8 mouse cellular contexts compared by ENCODE assay signal in the genomic region with DNA sequence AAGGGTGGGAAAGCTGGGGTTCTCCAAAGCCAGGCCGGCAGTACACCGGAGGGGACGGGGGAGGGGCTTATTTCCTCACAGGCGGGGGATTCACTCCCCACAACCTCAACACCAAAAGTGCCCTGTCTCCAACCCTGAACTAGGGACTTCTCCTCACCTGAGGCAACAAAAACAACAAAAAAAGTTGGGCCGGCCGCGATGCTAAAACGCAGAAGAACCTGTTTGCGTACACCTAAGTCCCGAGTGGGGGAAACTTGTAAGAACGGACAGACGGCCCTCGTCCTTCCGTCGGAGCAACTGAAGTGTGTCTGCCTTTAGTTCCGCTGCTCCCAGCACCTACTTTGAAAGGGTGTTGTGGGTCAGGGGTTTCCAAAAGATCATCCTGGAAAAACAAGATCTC. TPM values are rescaled to one million over a fixed set of nuclear protein-coding genes. Genes with fewer than 3 reads are reported as not detected.
DNase-seq lines count a peak whose midpoint lies in the region; ATAC-seq lines count a peak whose summit lies in the region.

No protein-coding gene starts in this region.

- no peaks in the 10 kb centered on the region for H3K4me1 ChIP-seq in hindbrain, embryonic 14.5 days (replicated peaks; ENCODE audit: control insufficient read depth, insufficient read depth, low read length)

- H3K36me3 ChIP-seq in hindbrain, embryonic 14.5 days (replicated peaks; ENCODE audit: control insufficient read depth, insufficient read depth), result no peaks in the 10 kb centered on the region
- H3K36me3 ChIP-seq in macrophage (ENCODE audit: inconsistent target), result no peaks in the 10 kb centered on the region

- H3K9me3 ChIP-seq in hindbrain, embryonic 14.5 days (ENCODE audit: control insufficient read depth, low read length), result no peaks in the 10 kb centered on the region

- peak overlapping the region; percentile 54 for H3K4me2 ChIP-seq in hindbrain, embryonic 14.5 days (replicated peaks)

- H3K79me2 ChIP-seq in macrophage (ENCODE audit: inconsistent target), result peaks cover 19% of the 10 kb centered on the region

- no peaks in the 10 kb centered on the region for H3K27me3 ChIP-seq in hindbrain, embryonic 14.5 days (ENCODE audit: control insufficient read depth, insufficient read depth, low read length)

- peak; percentile 38 for ATAC-seq in frontal cortex, adult (ENCODE audit: low TSS enrichment)
- ATAC-seq in hindbrain, embryonic 14.5 days (ENCODE audit: low FRiP score), result no peak

- peak overlapping the region; percentile 53 for H3K9ac ChIP-seq in hindbrain, embryonic 14.5 days

- peak; percentile 83 for DNase-seq in R1 (ENCODE audit: low read depth, low spot score)
- DNase-seq in cerebellum, adult 9-11 months, result peak; percentile 48
- DNase-seq in hindbrain, embryonic 14.5 days (ENCODE audit: low spot score), result peak; percentile 27
- DNase-seq in left cerebral cortex, adult 8-10 months (ENCODE audit: low spot score in 2 of 2), result peak; percentile 9 to 13
- peak; percentile 25 to 28 for DNase-seq in right cerebral cortex, adult 2 months (ENCODE audit: low spot score in 2 of 2)
- peak; percentile 45 for DNase-seq in urinary bladder, postnatal 14 days (ENCODE audit: low spot score)

- WGBS in hindbrain, embryonic 14.5 days, result under 1% methylated on average over 16 of the region's 16 CpGs
- under 1% methylated on average over 16 of the region's 16 CpGs for WGBS in macrophage (ENCODE audit: missing documents)

- H3K27ac ChIP-seq in hindbrain, embryonic 14.5 days, result no peak overlapping the region
- H3K27ac ChIP-seq in macrophage, result no peak overlapping the region

- peak overlapping the region; percentile 37 for H3K4me3 ChIP-seq in hindbrain, embryonic 14.5 days (replicated peaks; ENCODE audit: low read length)
- peak overlapping the region; percentile 77 for H3K4me3 ChIP-seq in macrophage (ENCODE audit: inconsistent target)

RNA-seq across cellular contexts. Expression of a gene that starts 2.5 kb away (rescaled TPM):
- 5.1 and 7.5 TPM in 2 replicates for polyA plus RNA-seq in hindbrain, embryonic 14.5 days (2014; fragmentation: Nextera tagmentation; extraction: Ambion mirVana)
- 1 to 10 TPM in 2 of 4 experiments, under 1 TPM in 2; 0.72 to 1.6 (median 1.2) TPM for total RNA-seq in left cerebral cortex, adult 8-10 months (2022)
- 10 to 100 TPM in 1 of 26 experiments, 1 to 10 TPM in 17, under 1 TPM in 8; 0.17 to 11.9 (median 2.2) TPM for total RNA-seq in macrophage (2018; cell fraction: chromatin; rRNA removed)
- under 1 TPM; 0.10 to 0.92 (median 0.56) TPM for total RNA-seq in macrophage (2018; cell fraction: cytosol; rRNA removed)
- total RNA-seq in macrophage (2018; cell fraction: nucleus; rRNA removed), result 1 to 10 TPM in 15 of 26 experiments, under 1 TPM in 10, not detected in 1; 0.20 to 6.7 (median 1.2) TPM
- polyA plus RNA-seq in macrophage (2018), result 0.22 to 1.4 TPM (median 1.1 TPM) in 3 replicates

RNA-seq across cellular contexts. Expression of a gene that starts 2.5 kb away (rescaled TPM):
- 10.6 and 11.5 TPM in 2 replicates for polyA plus RNA-seq in hindbrain, embryonic 14.5 days (2014; fragmentation: Nextera tagmentation; extraction: Ambion mirVana)
- 1 to 10 TPM; 5.5 to 7.4 (median 5.9) TPM for total RNA-seq in left cerebral cortex, adult 8-10 months (2022)
- total RNA-seq in macrophage (2018; cell fraction: chromatin; rRNA removed), result 1 to 10 TPM in 20 of 26 experiments, under 1 TPM in 6; 0.34 to 6.8 (median 3.2) TPM
- total RNA-seq in macrophage (2018; cell fraction: cytosol; rRNA removed), result 1 to 10 TPM in 21 of 26 experiments, under 1 TPM in 5; 0.76 to 2.0 (median 1.4) TPM
- total RNA-seq in macrophage (2018; cell fraction: nucleus; rRNA removed), result 1 to 10 TPM in 22 of 26 experiments, under 1 TPM in 3, not detected in 1; 0.59 to 5.3 (median 2.5) TPM
- polyA plus RNA-seq in macrophage (2018), result 1.8 to 2.4 TPM (median 2.2 TPM) in 3 replicates

Comparison
In these comparisons a context has a peak if more than half of its experiments do, and no peak if none do; other contexts are left out.
1. DNase-seq: peak in every context shown above with its lines; median percentile 83 in R1; 48 in cerebellum, adult 9-11 months; 45 in urinary bladder, postnatal 14 days; 27 in hindbrain, embryonic 14.5 days; 26 in right cerebral cortex, adult 2 months; 11 in left cerebral cortex, adult 8-10 months.